Mouse (Mus musculus) urinary bladder, postnatal 4 days (tissue): ENCODE measurements around the gene Nisch.

Experiments
- DNase-seq, 2 experiments: peaks; one replicate each; pipeline ENCODE4 v3.0.0; 2021 to 2022; ENCODE audit warnings: low spot score in 2 of 2

Nisch gene

GRCm38 (mm10) chr14:31216846-31217245 lies at the start of gene Nisch:
TSS of gene Nisch (minus strand) at chr14:31216946.
- no peak for DNase-seq

- DNase-seq: no peak
Observed at GRCm38 (mm10) chr14:31260932-31261331, 44.2 kb upstream of the Nisch start.

- no peak for DNase-seq
Observed at GRCm38 (mm10) chr14:31260374-31260773, 43.6 kb upstream of the Nisch start.

- no peak for DNase-seq
Observed at GRCm38 (mm10) chr14:31258476-31259050, 41.8 kb upstream of the Nisch start.

GRCm38 (mm10) chr14:31252091-31252490 lies 35.3 kb upstream of the Nisch start:
- no peak for DNase-seq

- no peak for DNase-seq
Observed at GRCm38 (mm10) chr14:31251626-31252025, 34.9 kb upstream of the Nisch start.

GRCm38 (mm10) chr14:31251084-31251604 lies 34.4 kb upstream of the Nisch start, which contains the start of the genes Phf7 and Bap1:
TSS of gene Phf7 (minus strand) at chr14:31251317.
TSS of gene Bap1 (plus strand) at chr14:31251450.
- peak; percentile 93 to 96 for DNase-seq

- DNase-seq: no peak
Observed at GRCm38 (mm10) chr14:31250222-31251083, 33.7 kb upstream of the Nisch start.

- no peak for DNase-seq
Observed at GRCm38 (mm10) chr14:31248396-31248795, 31.6 kb upstream of the Nisch start.

GRCm38 (mm10) chr14:31245946-31246345 lies 29.2 kb upstream of the Nisch start:
- DNase-seq: no peak

GRCm38 (mm10) chr14:31244777-31245176 lies 28.0 kb upstream of the Nisch start:
- DNase-seq: no peak

GRCm38 (mm10) chr14:31240528-31240927 lies 23.8 kb upstream of the Nisch start:
- DNase-seq: no peak

- no peak for DNase-seq
Observed at GRCm38 (mm10) chr14:31237101-31237882, 20.5 kb upstream of the Nisch start.

GRCm38 (mm10) chr14:31233996-31234591 lies 17.3 kb upstream of the Nisch start:
- peak; percentile 55 to 83 for DNase-seq

GRCm38 (mm10) chr14:31233070-31233995 lies 16.6 kb upstream of the Nisch start:
- no peak for DNase-seq

- DNase-seq: no peak
Observed at GRCm38 (mm10) chr14:31232404-31233069, 15.8 kb upstream of the Nisch start.

- DNase-seq: no peak
Observed at GRCm38 (mm10) chr14:31230442-31230841, 13.7 kb upstream of the Nisch start.

GRCm38 (mm10) chr14:31228234-31228633 lies 11.5 kb upstream of the Nisch start:
- DNase-seq: no peak

GRCm38 (mm10) chr14:31226978-31227377 lies 10.2 kb upstream of the Nisch start:
- DNase-seq: peak in 1 of 2 experiments; percentile 79

GRCm38 (mm10) chr14:31217666-31218065 lies 920 bp upstream of the Nisch start, which contains the start of gene Sema3g:
TSS of gene Sema3g (plus strand) at chr14:31217860.
- DNase-seq: peak; percentile 67 to 74
